Mouse (Mus musculus): Measurements from ENCODE around the gene Spint1.

The Spint1 gene

DNA sequence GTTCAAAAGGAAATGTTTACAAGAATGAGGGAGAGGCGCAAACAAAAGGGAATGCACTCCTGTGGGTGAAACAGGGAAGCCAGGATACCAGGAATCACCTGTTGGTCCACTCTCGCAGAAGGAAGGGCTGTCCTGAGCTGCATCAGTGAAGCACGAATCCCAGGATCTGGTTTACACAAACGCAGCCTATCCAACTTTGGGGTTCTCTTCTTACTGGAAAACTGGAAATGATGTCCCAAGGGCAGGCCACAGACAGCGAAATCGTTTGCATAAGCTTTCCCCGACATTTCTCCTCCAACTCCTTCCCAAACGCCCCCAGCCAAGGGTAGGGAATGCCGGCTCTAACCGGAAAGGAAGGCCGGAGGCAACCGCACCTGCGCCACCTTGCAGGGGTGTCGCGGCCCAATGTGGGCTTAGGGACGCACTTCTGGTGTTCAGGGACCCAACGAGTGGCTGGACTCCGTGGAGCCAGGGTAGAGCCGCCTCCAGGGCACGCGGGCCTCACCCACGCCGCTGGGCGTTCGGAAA lies 416 bp upstream of the Spint1 start:
- POLR2A ChIA-PET: interaction anchor here (0.5 to 2.9 kb wide), 34 partner anchors 9 to 705 kb away, joined by 3 to 21 read pairs (median 4); partner anchors contain the start of genes Rhov (in 2 of the 4), Dll4 (in 1 of the 4), Ino80 (in 1 of the 4) and Vps18 (in 1 of the 4)
- CTCF ChIA-PET: interaction anchor here in 2 of 4 experiments (0.5 to 2.2 kb wide), 5 partner anchors 13 to 199 kb away, joined by 3 to 7 read pairs (median 3); no protein-coding TSS in a partner anchor

DNA sequence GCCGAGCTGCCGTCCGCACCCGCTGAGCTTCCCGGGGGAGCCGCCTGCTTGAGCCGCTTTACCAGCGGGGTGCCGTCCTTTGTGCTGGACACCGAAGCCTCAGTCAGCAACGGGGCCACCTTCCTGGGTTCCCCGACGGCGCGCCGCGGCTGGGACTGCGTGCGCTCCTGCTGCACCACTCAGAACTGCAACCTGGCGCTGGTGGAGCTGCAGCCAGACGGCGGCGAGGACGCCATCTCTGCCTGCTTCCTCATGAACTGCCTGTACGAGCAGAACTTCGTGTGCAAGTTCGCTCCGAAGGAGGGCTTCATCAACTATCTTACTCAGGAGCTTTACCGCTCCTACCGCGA lies 684 bp downstream of the Spint1 start:
- ChIA-PET POLR2A (interaction anchor here (0.5 to 2.9 kb wide), 27 partner anchors 8 to 271 kb away, joined by 3 to 21 read pairs (median 4); partner anchors contain the start of genes Rhov (in 2 of the 4), Dll4 (in 1 of the 4), Ino80 (in 1 of the 4) and Vps18 (in 1 of the 4)), CTCF (interaction anchor here in 3 of 4 experiments (0.5 to 2.2 kb wide), 7 partner anchors 12 to 123 kb away, joined by 3 to 7 read pairs (median 3); partner anchors contain the start of gene Vps18 (in 1 of the 3))

DNA sequence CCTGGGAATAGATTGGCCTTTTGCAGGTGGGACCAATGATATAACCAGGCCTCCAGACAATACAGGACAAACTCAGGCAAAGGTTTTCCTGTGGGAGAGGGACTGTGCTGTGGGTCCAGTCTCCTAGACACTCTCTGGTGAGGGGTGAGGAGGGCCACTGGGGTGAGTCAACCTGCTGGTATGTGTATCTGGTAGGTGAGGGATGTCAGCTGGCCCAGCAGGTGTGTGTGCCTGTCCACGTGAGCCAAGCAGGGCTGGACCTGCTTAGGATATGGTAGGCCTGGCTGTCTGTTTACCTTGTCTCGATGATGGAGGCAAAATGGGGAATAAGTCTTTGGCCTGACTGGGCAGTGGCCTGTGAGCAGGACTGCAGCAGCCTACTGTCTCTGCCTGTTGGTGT lies 1.5 kb downstream of the Spint1 start:
- ChIA-PET CTCF (interaction anchor here in 1 of 4 experiments (2.2 kb wide), 1 partner anchor 11 kb away, joined by 5 read pairs; no protein-coding TSS in a partner anchor), POLR2A (interaction anchor here in 3 of 4 experiments (0.6 to 2.9 kb wide), 4 partner anchors 11 to 270 kb away, joined by 3 to 21 read pairs (median 4); no protein-coding TSS in a partner anchor)

DNA sequence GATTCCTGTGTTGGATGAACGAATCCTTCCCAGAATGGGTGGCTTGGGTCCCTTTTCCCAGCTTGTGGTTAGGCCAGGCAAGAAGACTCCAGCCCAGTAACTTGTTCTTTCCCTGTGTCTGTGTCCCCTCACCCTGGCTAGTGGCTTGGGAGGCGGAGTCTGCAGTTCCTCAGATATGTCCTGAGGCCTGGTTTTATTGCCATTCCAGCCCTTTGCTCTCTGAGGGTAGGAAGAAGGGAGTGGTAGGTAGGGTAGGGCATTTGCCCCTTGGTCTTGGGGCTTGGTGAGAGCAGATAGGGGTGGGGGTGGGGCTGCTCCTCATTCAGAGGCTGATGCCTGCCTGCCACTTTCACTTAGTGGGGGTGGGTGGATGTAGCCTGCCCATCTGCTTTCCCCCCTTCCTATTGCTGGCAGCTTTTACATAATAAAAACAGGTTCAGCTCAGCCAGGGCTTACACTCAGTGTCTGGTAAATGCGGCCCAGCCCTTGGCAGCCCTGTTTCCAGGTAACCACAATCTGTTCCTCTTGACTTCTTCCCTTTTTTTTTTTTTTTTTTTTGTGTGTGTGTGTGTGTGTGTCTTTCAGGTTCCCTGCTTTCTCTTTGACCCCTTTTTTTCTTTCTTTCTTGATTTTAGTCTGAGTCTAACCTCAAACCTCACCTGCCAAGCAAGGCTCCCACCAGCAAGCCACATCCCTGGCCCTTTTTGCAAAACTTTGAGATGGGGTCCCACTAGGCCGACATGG lies 3.1 kb downstream of the Spint1 start:
- CTCF ChIA-PET: interaction anchor here in 3 of 4 experiments (0.6 to 1.1 kb wide), 4 partner anchors 9 to 211 kb away, joined by 3 to 4 read pairs (median 3); partner anchors contain the start of gene Ccdc32 (in 1 of the 3)
- POLR2A ChIA-PET: interaction anchor here (0.6 to 1.8 kb wide), 13 partner anchors 9 to 238 kb away, joined by 3 to 7 read pairs (median 4); partner anchors contain the start of genes Rhov (in 2 of the 4), Ino80 (in 1 of the 4) and Vps18 (in 1 of the 4)

DNA sequence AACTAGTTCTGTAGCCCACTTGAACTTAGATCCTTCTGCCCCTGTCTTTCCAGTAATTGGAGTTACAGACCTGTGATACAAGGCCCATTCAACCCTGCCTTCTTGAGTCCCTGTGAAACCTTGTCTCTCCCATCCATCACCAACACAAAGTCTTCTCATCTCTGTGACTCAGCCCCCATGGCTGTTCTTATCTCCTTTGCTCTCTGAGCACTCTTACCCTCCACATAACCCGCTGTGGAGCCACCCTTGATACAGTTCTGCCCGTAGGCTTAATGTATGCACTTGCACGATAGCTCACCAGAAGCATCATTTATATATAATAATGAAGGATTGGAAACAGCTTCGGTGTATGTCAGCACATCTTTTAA lies 3.6 kb downstream of the Spint1 start:
- POLR2A ChIA-PET: interaction anchor here in 2 of 4 experiments (1.3 to 1.8 kb wide), 4 partner anchors 30 to 47 kb away, joined by 3 to 7 read pairs (median 5); partner anchors contain the start of genes Rhov (in 1 of the 2) and Vps18 (in 1 of the 2)
- CTCF ChIA-PET: interaction anchor here in 1 of 4 experiments (0.6 kb wide), 1 partner anchor 47 kb away, joined by 3 read pairs; no protein-coding TSS in a partner anchor

DNA sequence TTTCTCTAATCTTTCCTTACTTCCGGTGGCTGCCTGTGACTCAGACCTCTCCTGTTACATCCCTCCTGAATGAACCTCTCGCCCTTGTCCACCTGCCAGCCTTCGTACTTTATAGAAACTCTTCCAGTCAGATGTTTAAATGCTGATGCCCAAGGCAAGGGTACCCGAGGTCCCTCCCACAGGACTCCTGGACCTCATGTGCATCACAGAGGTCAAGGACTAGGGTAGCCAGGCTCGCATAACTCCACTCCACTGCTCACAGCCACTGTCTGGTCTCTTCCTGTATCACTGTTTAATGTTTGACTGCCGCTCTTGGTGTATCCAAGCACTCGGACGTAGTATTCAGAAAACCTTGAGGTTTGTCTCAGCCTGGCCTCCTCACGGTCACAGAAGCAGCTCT lies 5.4 kb downstream of the Spint1 start:
- POLR2A ChIA-PET: interaction anchor here in 2 of 4 experiments (0.8 to 1.3 kb wide), 6 partner anchors 9 to 93 kb away, joined by 3 to 5 read pairs (median 4); no protein-coding TSS in a partner anchor
- CTCF ChIA-PET: interaction anchor here in 2 of 4 experiments (1.0 to 1.1 kb wide), 2 partner anchors 9 to 45 kb away, joined by 3 read pairs; no protein-coding TSS in a partner anchor

DNA sequence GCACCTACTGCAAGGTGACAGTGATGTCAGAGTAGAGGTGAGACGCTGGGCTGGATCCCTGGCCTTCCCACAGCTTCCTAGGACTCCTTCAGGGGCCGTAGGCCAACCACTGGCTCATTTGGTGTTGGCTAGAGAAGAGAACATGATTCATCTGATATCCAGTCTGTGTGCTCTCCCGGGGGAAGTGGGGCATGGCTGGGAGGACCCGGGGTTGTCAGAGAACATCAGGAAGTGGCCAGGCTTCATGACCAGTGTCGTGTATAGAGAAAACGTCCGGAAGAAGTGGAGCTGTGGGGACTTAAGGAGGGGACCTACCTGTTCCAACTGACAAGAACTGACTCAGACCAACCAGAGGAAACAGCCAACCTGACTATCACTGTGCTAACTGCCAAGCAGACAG lies 8.1 kb downstream of the Spint1 start:
- CTCF ChIA-PET: interaction anchor here in 1 of 4 experiments (1.3 to 1.4 kb wide), 2 partner anchors 40 to 82 kb away, joined by 5 read pairs; no protein-coding TSS in a partner anchor

DNA sequence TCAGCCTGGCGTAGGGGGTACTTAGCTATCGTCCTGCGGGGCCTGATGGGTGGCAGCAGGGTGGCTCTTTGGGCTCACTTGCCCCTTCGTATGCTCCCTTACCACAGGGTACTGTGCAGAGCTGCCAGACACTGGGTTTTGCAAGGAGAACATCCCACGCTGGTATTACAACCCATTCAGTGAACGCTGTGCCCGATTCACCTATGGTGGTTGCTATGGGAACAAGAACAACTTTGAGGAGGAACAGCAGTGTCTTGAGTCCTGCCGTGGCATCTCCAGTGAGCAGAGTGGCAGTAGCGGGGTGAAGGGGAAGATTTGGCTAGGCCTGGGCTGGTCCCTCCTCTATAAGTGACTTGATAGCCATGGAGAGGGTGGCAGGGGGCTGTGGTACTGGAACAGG lies 10.7 kb downstream of the Spint1 start:
- ChIA-PET CTCF (interaction anchor here in 1 of 4 experiments (8.9 kb wide), 1 partner anchor 40 kb away, joined by 115 read pairs; the partner anchor contains the start of gene Vps18), POLR2A (interaction anchor here in 2 of 4 experiments (0.6 to 5.9 kb wide), 7 partner anchors 11 to 219 kb away, joined by 3 to 64 read pairs (median 5); partner anchors contain the start of genes Vps18 (in 2 of the 2), Ppp1r14d (in 1 of the 2), Rhov (in 1 of the 2) and Spint1 (in 1 of the 2))

More for the DNA sequence above, 8.1 kb downstream of the Spint1 start:
- POLR2A ChIA-PET: interaction anchor here in 3 of 4 experiments (0.6 to 1.4 kb wide), 3 partner anchors 43 to 218 kb away, joined by 3 read pairs; no protein-coding TSS in a partner anchor

DNA sequence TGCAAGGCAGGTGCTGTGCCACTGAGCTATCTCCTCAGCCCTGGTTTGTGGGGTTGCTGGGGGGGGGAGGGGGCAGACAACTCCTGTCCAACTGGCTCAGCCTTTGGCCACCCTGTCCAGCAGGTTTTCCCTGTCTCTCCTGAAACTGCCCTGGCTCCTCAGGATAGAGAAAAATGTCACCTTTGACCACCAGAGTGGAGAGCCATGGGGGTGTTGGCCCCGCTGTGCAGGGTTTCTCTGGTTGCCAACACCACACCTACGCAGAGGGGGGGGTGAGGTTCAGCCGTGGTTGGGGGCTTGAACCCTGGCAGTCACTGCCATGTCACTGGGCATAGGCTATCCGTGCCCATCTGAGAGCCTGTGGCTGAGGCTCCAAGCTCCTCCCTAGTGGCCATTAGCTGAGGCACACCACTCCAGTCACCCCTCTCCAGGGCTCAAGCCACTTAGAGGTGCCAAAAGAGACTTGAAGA lies 12.5 kb downstream of the Spint1 start:
- CTCF ChIA-PET: interaction anchor here (0.5 to 8.9 kb wide), 20 partner anchors 10 to 366 kb away, joined by 3 to 115 read pairs (median 4); partner anchors contain the start of genes Vps18 (in 4 of the 4), Rhov (in 2 of the 4) and Spint1 (in 2 of the 4)

DNA sequence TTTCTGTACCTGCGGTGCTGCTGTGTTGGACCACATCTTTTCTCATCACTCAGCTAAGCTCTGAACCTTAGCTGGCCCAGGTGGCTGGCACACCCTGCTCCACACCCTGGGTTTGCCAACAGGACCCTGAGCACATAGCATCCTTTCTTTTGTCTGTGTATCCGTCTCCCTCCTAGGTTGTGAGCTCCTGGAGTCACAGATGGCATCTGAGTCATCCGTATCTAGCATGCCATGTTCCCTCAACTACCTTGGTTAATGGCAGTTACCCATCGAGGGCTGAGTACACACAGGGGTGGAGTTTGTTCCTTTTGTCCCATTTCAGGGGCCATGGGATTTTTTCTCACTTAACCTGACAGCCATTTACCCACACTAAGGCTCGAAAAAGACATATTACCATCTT lies 13.2 kb downstream of the Spint1 start:
- ChIA-PET CTCF (interaction anchor here (0.5 to 8.9 kb wide), 19 partner anchors 11 to 365 kb away, joined by 3 to 115 read pairs (median 5); partner anchors contain the start of genes Vps18 (in 4 of the 4), Rhov (in 2 of the 4) and Spint1 (in 2 of the 4)), POLR2A (interaction anchor here in 3 of 4 experiments (0.6 to 5.9 kb wide), 22 partner anchors 8 to 227 kb away, joined by 3 to 64 read pairs (median 4); partner anchors contain the start of genes Vps18 (in 3 of the 3), Ino80 (in 1 of the 3), Rhov (in 1 of the 3) and Spint1 (in 1 of the 3))

More for the DNA sequence above, 12.5 kb downstream of the Spint1 start:
- POLR2A ChIA-PET: interaction anchor here in 3 of 4 experiments (0.6 to 5.9 kb wide), 27 partner anchors 9 to 627 kb away, joined by 3 to 64 read pairs (median 4); partner anchors contain the start of genes Vps18 (in 3 of the 3), Ino80 (in 1 of the 3), Ppp1r14d (in 1 of the 3) and Rhov (in 1 of the 3)

DNA sequence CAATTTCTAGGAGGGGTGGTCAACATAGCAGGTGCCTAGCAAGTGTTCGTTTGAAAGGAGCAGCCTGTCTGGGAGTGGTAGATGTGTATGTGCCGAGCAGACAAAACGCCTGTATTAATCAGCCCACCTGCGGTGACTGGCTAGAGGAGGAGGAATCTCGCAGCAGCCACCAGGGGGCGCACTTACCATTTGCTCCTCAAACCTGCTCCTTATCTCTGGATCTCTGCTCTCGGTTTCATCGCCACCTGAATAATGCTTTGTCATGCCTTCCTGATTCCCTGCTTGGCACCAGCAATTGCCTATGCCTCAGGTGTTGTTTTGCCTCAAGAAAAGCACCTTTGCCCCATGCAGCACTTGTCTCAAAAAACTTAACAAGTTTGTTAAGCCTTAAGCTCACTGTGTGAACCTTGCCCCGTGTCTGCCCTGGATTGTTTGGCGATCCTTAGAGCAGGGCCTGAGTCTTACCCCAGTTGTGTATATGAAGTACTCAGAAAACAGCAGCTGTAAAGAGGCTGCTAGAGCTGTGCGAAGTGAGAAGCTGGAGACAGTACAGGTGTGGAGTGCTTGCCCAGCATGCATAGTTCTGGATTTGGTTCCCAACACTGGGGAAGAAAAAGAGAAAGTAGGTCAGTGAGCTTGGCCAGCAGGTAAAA lies 13.8 kb downstream of the Spint1 start:
- ChIA-PET CTCF (interaction anchor here (0.6 to 8.9 kb wide), 31 partner anchors 8 to 261 kb away, joined by 3 to 115 read pairs (median 4); partner anchors contain the start of genes Vps18 (in 4 of the 4), Rhov (in 2 of the 4) and Spint1 (in 1 of the 4)), POLR2A (interaction anchor here (0.5 to 5.9 kb wide), 32 partner anchors 9 to 227 kb away, joined by 3 to 64 read pairs (median 4); partner anchors contain the start of genes Vps18 (in 4 of the 4), Spint1 (in 3 of the 4), Ppp1r14d (in 2 of the 4) and Rhov (in 2 of the 4))

DNA sequence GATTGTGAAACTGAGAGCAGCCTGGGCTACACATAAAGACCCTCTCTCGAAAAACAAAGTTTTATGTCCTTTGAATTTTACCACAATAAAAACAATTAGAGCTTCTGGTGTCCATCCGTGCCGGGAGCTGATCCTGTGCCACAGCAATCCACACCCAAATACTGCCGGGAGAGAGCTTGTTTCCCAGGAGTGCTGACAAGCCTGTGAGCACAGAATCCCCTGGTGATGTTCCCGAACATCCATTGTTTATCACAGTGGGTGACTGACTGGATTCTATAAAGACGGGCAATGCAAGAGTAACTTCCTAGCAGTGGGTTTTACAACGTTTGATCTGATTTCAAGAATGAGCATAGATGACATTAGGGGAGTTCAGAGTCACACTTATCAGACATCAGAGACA lies 17.8 kb downstream of the Spint1 start:
- CTCF ChIA-PET: interaction anchor here in 2 of 4 experiments (0.8 to 8.9 kb wide), 3 partner anchors 15 to 33 kb away, joined by 4 to 115 read pairs (median 11); partner anchors contain the start of gene Vps18 (in 2 of the 2)
- POLR2A ChIA-PET: interaction anchor here in 2 of 4 experiments (0.9 to 2.8 kb wide), 7 partner anchors 10 to 53 kb away, joined by 3 to 11 read pairs (median 4); partner anchors contain the start of gene Vps18 (in 1 of the 2)

DNA sequence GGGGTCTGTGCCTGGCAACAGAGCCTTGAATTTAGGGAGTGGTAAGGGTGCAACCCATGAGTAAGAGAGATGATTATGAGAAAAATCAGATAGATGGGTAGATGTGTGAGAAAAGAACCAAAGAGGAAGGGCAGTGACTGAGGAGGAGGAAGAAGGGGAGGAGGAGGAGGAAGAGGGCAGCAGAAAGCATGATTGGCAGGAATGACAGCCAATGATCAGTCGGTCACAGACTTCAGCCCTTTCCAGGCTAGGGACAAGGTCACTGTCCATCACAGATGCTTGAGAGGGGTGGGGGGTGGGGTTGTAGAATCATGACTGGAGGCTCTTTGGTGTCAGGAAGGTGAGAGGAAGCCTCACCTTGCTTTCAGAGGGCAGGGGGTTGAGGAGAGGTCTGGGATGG lies 23.4 kb downstream of the Spint1 start:
- ChIA-PET POLR2A (interaction anchor here in 2 of 4 experiments (0.7 to 1.7 kb wide), 2 partner anchors 9 to 16 kb away, joined by 3 to 4 read pairs; no protein-coding TSS in a partner anchor), CTCF (no interaction called here)

DNA sequence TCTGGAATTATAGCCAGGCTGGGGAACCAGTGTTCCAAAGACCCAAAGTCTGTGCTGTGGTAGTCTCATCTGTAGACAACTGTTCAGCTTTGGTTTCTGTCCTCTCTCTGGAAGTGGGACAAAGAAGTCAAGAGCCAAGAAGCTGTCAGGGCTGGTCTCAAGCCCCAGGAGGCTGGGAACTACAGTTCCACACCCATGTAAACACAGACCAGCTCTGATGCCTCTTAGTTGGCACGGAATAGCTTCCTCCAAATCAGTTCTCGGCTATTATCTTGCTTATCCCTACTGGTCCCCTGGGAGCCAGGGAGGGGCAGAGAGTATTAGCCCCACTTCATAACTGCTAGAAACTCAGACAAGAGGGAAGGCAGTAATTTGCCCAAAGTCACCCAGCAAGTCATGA lies 24.2 kb downstream of the Spint1 start:
- POLR2A ChIA-PET: interaction anchor here in 2 of 4 experiments (0.7 to 0.8 kb wide), 3 partner anchors 16 to 1678 kb away, joined by 3 to 4 read pairs (median 3); no protein-coding TSS in a partner anchor

DNA sequence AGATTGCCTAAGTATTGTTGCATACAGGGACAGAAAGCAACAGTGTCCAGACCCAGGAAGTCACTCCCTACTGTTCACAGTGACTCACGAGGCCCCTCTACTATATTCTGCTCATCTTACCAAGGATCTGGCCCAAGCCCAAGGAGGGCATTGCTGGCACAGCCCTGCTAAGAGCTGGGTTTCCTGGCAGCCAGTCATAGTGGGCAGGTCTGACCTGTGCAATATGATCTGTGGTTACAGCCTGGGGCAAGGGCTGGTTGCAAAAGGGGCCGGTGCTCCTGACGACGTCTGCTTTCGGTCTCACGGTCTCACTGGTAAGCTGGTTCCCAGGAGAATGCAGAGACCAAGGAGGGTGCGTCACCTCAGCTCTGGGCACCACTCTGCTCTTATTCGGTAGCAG lies 25.8 kb downstream of the Spint1 start:
- ChIA-PET POLR2A (interaction anchor here in 3 of 4 experiments (0.9 to 1.1 kb wide), 4 partner anchors 11 to 26 kb away, joined by 3 to 5 read pairs (median 4); partner anchors contain the start of gene Spint1 (in 1 of the 3)), CTCF (interaction anchor here in 2 of 4 experiments (1.4 to 2.1 kb wide), 2 partner anchors 25 kb away, joined by 6 to 7 read pairs; partner anchors contain the start of gene Vps18 (in 2 of the 2))

More for the DNA sequence above, 24.2 kb downstream of the Spint1 start:
- CTCF ChIA-PET: interaction anchor here in 1 of 4 experiments (1.1 kb wide), 1 partner anchor 27 kb away, joined by 3 read pairs; the partner anchor contains the start of gene Vps18

DNA sequence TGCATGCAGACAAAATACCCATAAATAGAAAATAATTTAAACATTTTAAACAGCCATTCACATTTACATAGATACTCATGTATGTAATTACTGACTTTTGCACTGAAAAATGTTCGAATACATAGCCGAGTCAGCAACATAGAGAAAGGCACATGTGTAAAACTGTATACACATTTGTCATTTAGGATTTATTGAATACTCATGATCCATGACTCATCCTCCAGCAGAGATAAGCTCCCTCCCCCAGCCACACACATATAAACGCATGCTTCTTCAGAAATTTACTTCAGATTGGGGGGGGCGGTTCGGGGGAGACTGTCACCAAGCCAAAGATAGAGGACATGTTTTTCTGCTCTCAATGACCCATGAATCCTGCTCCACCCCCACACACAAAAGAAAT lies 26.7 kb downstream of the Spint1 start:
- POLR2A ChIA-PET: interaction anchor here (0.5 to 1.5 kb wide), 6 partner anchors 9 to 28 kb away, joined by 3 to 5 read pairs (median 4); no protein-coding TSS in a partner anchor
- CTCF ChIA-PET: interaction anchor here in 2 of 4 experiments (1.4 to 2.1 kb wide), 2 partner anchors 25 kb away, joined by 6 to 7 read pairs; partner anchors contain the start of gene Vps18 (in 2 of the 2)

All from embryonic stem cell, embryonic (primary cell).